Mouse (Mus musculus) myocyte (in vitro differentiated cells): ENCODE results near the gene 4930451I11Rik. TPM values are rescaled to one million over a fixed set of nuclear protein-coding genes. Genes with fewer than 3 reads are reported as not detected.
A peak's percentile ranks its signal among the peaks of the same experiment; 100 is the strongest.

Source experiments
- H3K27me3 ChIP-seq: one replicate; pipeline ENCODE4 v1.6.1; 2011; ENCODE audit not compliant: control insufficient read depth, insufficient read depth, insufficient read length
- H3K36me3 ChIP-seq: one replicate; pipeline ENCODE4 v1.6.1; 2011; ENCODE audit not compliant: control insufficient read depth, insufficient read depth
- H3K4me2 ChIP-seq: one replicate; pipeline ENCODE4 v1.6.1; 2011; ENCODE audit warnings: low read depth, control low read depth
- H3K4me3 ChIP-seq: one replicate; pipeline ENCODE4 v1.5.1; 2011; ENCODE audit warnings: mild to moderate bottlenecking, control low read depth, moderate library complexity
- H3K79me2 ChIP-seq: one replicate; pipeline ENCODE4 v1.6.1; 2011; ENCODE audit not compliant: control insufficient read depth, insufficient read depth
- H3ac ChIP-seq: one replicate; pipeline ENCODE4 v1.6.1; 2011; ENCODE audit not compliant: control insufficient read depth, insufficient read length
- CEBPB ChIP-seq: IDR thresholded peaks from 2 replicates; pipeline ENCODE4 v1.6.1; 2011; ENCODE audit warnings: mild to moderate bottlenecking, moderate library complexity; ENCODE audit not compliant: poor library complexity, insufficient read depth, severe bottlenecking
- E2F4 ChIP-seq: IDR thresholded peaks from one replicate; pipeline ENCODE4 v1.6.1; 2011; ENCODE audit warnings: mild to moderate bottlenecking, control low read depth, moderate library complexity; ENCODE audit not compliant: insufficient read depth
- MAX ChIP-seq: IDR thresholded peaks from one replicate; pipeline ENCODE4 v1.6.1; 2011; ENCODE audit warnings: low read depth, mild to moderate bottlenecking, control low read depth
- MYOD1 ChIP-seq, 3 experiments: IDR thresholded peaks; one replicate each; pipeline ENCODE4 v1.6.1; 2011; ENCODE audit warnings: control low read depth in 2 of 3, low read depth in 2 of 3, mild to moderate bottlenecking in 2 of 3, moderate library complexity in 1 of 3; ENCODE audit not compliant: insufficient read length in 2 of 3, control insufficient read depth in 1 of 3
- MYOG ChIP-seq, 3 experiments: IDR thresholded peaks; one replicate each; pipeline ENCODE4 v1.6.1; 2011; ENCODE audit warnings: control low read depth in 2 of 3, low read depth in 2 of 3, mild to moderate bottlenecking in 2 of 3; ENCODE audit not compliant: insufficient read length in 2 of 3, control insufficient read depth in 1 of 3, insufficient read depth in 1 of 3
- POLR2A ChIP-seq: IDR thresholded peaks from one replicate; pipeline ENCODE4 v1.6.1; 2011; ENCODE audit warnings: low read depth, mild to moderate bottlenecking, control low read depth, moderate library complexity; ENCODE audit not compliant: insufficient read length
- POLR2AphosphoS2 ChIP-seq: IDR thresholded peaks from one replicate; pipeline ENCODE4 v1.6.1; 2011; ENCODE audit warnings: low read depth, control low read depth; ENCODE audit not compliant: insufficient read length
- REST ChIP-seq: IDR thresholded peaks from one replicate; pipeline ENCODE4 v1.6.1; 2011; ENCODE audit warnings: mild to moderate bottlenecking, control low read depth, moderate library complexity; ENCODE audit not compliant: insufficient read depth, insufficient read length
- SRF ChIP-seq: IDR thresholded peaks from one replicate; pipeline ENCODE4 v1.6.1; 2011; ENCODE audit warnings: low read depth; ENCODE audit not compliant: control insufficient read depth, insufficient read length
- TCF12 ChIP-seq: IDR thresholded peaks from one replicate; pipeline ENCODE4 v1.6.1; 2011; ENCODE audit warnings: mild to moderate bottlenecking, control low read depth; ENCODE audit not compliant: poor library complexity, insufficient read depth, severe bottlenecking
- TCF3 ChIP-seq: IDR thresholded peaks from one replicate; pipeline ENCODE4 v1.6.1; 2011; ENCODE audit warnings: low read depth, control low read depth; ENCODE audit not compliant: insufficient read length
- USF1 ChIP-seq: IDR thresholded peaks from one replicate; pipeline ENCODE4 v1.6.1; 2011; ENCODE audit warnings: low read depth, mild to moderate bottlenecking, control low read depth, moderate library complexity
- polyA plus RNA-seq: library from polyadenylated mRNA; unstranded; fragments of >200 nt; fragmentation: generic; extraction: Trizol; gene quantifications from one replicate; pipeline ENCODE4 v1.2.1, GENCODE M21; 2012; ENCODE audit warnings: missing spikeins

Gene 4930451I11Rik
- polyA plus RNA-seq, 1 experiment = not detected

GRCm38 (mm10) chr7:126799050-126799467, 32.4 kb downstream of the 4930451I11Rik start:
- Histone ChIP-seq H3ac (peak overlapping the region; percentile 64), H3K79me2 (peaks cover 28% of the 10 kb centered on the region), H3K4me2 (peak overlapping the region; percentile 96), H3K36me3 (peaks cover 30% of the 10 kb centered on the region), H3K27me3 (no peaks in the 10 kb centered on the region), H3K4me3 (peak overlapping the region; percentile 89)
- no peak for TF ChIP-seq TCF12
- TF ChIP-seq POLR2AphosphoS2 = peak; percentile 100
- peak; percentile 12 for TF ChIP-seq E2F4
- no peak for TF ChIP-seq TCF3
- TF ChIP-seq MYOD1 (IDR thresholded peaks at IDR 0.05; ENCODE audit: control insufficient read depth in 1 of 3, insufficient read length in 2 of 3, low read depth in 2 of 3) = peak in 1 of 3 experiments; percentile 16
- peak; percentile 99 for TF ChIP-seq POLR2A
- TF ChIP-seq USF1 = no peak
- TF ChIP-seq CEBPB = no peak
- TF ChIP-seq MAX = no peak
- TF ChIP-seq REST = peak; percentile 29
- TF ChIP-seq MYOG (IDR thresholded peaks at IDR 0.05; ENCODE audit: control insufficient read depth in 1 of 3, insufficient read depth in 1 of 3, insufficient read length in 2 of 3, low read depth in 2 of 3) = peak in 1 of 3 experiments; percentile 7
- peak; percentile 73 for TF ChIP-seq SRF

GRCm38 (mm10) chr7:126798127-126799049, 33.1 kb downstream of the 4930451I11Rik start:
- Histone ChIP-seq H3K4me2 (peak overlapping the region; percentile 96), H3K36me3 (peaks cover 33% of the 10 kb centered on the region)
- peak; percentile 20 for TF ChIP-seq POLR2A
- peak; percentile 77 for TF ChIP-seq POLR2AphosphoS2
- TF ChIP-seq TCF3 = no peak
- no peak for TF ChIP-seq TCF12

GRCm38 (mm10) chr7:126797411-126798126, 33.9 kb downstream of the 4930451I11Rik start, which contains the start of gene Fam57b:
TSS of gene Fam57b (plus strand) at chr7:126797668.
- Histone ChIP-seq H3ac (peak within 1 kb of the TSS; percentile 64), H3K4me2 (peak within 1 kb of the TSS; percentile 96), H3K4me3 (peak within 1 kb of the TSS; percentile 89), H3K36me3 (peaks cover 33% of the 10 kb centered on the region), H3K27me3 (no peaks in the 10 kb centered on the region), H3K79me2 (peaks cover 28% of the 10 kb centered on the region)
- no peak for TF ChIP-seq TCF3
- TF ChIP-seq POLR2A = peak; percentile 43
- peak in 1 of 3 experiments; percentile 60 for TF ChIP-seq MYOG (IDR thresholded peaks at IDR 0.05; ENCODE audit: control insufficient read depth in 1 of 3, insufficient read depth in 1 of 3, insufficient read length in 2 of 3, low read depth in 2 of 3)
- peak; percentile 71 for TF ChIP-seq POLR2AphosphoS2
- no peak for TF ChIP-seq SRF

More at GRCm38 (mm10) chr7:126798127-126799049, 33.1 kb downstream of the 4930451I11Rik start:
- Histone ChIP-seq H3ac (peak overlapping the region; percentile 64), H3K27me3 (no peaks in the 10 kb centered on the region), H3K4me3 (peak overlapping the region; percentile 89), H3K79me2 (peaks cover 28% of the 10 kb centered on the region)

GRCm38 (mm10) chr7:126796350-126796932, 35.0 kb downstream of the 4930451I11Rik start:
- H3K4me3 ChIP-seq = peak overlapping the region; percentile 89
- TF ChIP-seq TCF3 = peak; percentile 38
- peak in 2 of 3 experiments; percentile 60 to 90 for TF ChIP-seq MYOD1 (IDR thresholded peaks at IDR 0.05; ENCODE audit: control insufficient read depth in 1 of 3, insufficient read length in 2 of 3, low read depth in 2 of 3)
- TF ChIP-seq TCF12 = no peak
- TF ChIP-seq MYOG (IDR thresholded peaks at IDR 0.05; ENCODE audit: control insufficient read depth in 1 of 3, insufficient read depth in 1 of 3, insufficient read length in 2 of 3, low read depth in 2 of 3) = peak in 2 of 3 experiments; percentile 50 to 84
- no peak for TF ChIP-seq CEBPB
- TF ChIP-seq USF1 = no peak
- no peak for TF ChIP-seq MAX
- TF ChIP-seq POLR2AphosphoS2 = peak; percentile 56
- no peak for TF ChIP-seq POLR2A
- peaks cover 33% of the 10 kb centered on the region for H3K36me3 ChIP-seq
- H3K27me3 ChIP-seq = no peaks in the 10 kb centered on the region
- H3ac ChIP-seq = no peak overlapping the region
- H3K4me2 ChIP-seq = peak overlapping the region; percentile 96
- H3K79me2 ChIP-seq = peaks cover 33% of the 10 kb centered on the region
